Mouse (Mus musculus): ENCODE results near the gene Lipa.

DNA sequence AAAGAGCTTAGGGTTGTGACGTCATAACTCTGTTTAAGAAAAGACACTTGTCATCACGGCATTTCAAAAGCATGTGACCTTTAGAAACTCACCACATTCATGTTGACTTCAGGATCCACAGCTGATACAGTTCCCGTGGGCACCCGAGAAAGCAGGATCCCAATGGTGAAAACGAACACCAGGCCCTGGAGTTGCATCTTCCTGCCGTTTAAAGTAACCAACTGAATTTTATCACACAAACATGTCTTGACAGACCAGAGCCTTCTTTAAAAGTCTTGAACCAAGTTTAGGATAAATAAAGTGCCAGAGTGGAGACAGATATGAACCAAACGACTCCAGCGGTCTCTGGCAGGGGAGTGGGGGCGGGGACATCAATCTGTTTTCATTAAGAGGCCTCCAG is 2.6 kb downstream of the Lipa start:
- TF ChIP-seq CTCF (IDR thresholded peaks at IDR 0.05; ENCODE audit: low read depth) (no peak), EP300 (optimal IDR thresholded peaks at IDR 0.05) (no peak)

Measured in stomach, postnatal 0 days (tissue).